Mouse (Mus musculus) cerebellum, postnatal 4 days (tissue): ENCODE measurements around the gene Alk.
"Not testable (repeated sequence)": the region's sequence is repeated elsewhere in the genome, so short reads cannot be mapped to it uniquely, and the experiment has no call there.

ENCODE experiments used
- DNase-seq, 2 experiments: peaks; one replicate each; pipeline ENCODE4 v3.0.0; 2022; ENCODE audit warnings: low spot score in 2 of 2, mixed read lengths in 1 of 2

Alk gene

GRCm38 (mm10) chr17:72528481-72528880 lies 75.9 kb downstream of the Alk start:
- DNase-seq = no peak

- no peak for DNase-seq
These were observed 76.9 kb downstream of the Alk start for GRCm38 (mm10) chr17:72527481-72527880.

- DNase-seq = no peak
These were observed 78.1 kb downstream of the Alk start for GRCm38 (mm10) chr17:72526356-72526755.

GRCm38 (mm10) chr17:72524839-72525238 lies 79.6 kb downstream of the Alk start:
- DNase-seq = no peak

GRCm38 (mm10) chr17:72523006-72523405 lies 81.4 kb downstream of the Alk start:
- no peak for DNase-seq

GRCm38 (mm10) chr17:72522381-72522780 lies 82.0 kb downstream of the Alk start:
- DNase-seq = peak; percentile 42 to 69

- peak in 1 of 2 experiments; percentile 19 for DNase-seq
These were observed 83.1 kb downstream of the Alk start for GRCm38 (mm10) chr17:72521353-72521752.

- DNase-seq = peak in 1 of 2 experiments; percentile 17
These were observed 93.7 kb downstream of the Alk start for GRCm38 (mm10) chr17:72510746-72511145.

GRCm38 (mm10) chr17:72508678-72509394 lies 95.6 kb downstream of the Alk start:
- DNase-seq = no peak

- DNase-seq = no peak
These were observed 99.2 kb downstream of the Alk start for GRCm38 (mm10) chr17:72505213-72505612.

- DNase-seq = no peak
These were observed 99.8 kb downstream of the Alk start for GRCm38 (mm10) chr17:72504581-72504980.

- DNase-seq = no peak
These were observed 109.0 kb downstream of the Alk start for GRCm38 (mm10) chr17:72495395-72495794.

- DNase-seq = no peak
These were observed 118.8 kb downstream of the Alk start for GRCm38 (mm10) chr17:72485623-72486022.

- not testable (repeated sequence) for DNase-seq
These were observed 125.2 kb downstream of the Alk start for GRCm38 (mm10) chr17:72479260-72479659.

- DNase-seq = no peak
These were observed 126.5 kb downstream of the Alk start for GRCm38 (mm10) chr17:72477889-72478405.

- no peak for DNase-seq
These were observed 127.5 kb downstream of the Alk start for GRCm38 (mm10) chr17:72476956-72477355.

GRCm38 (mm10) chr17:72474166-72474565 lies 130.3 kb downstream of the Alk start:
- DNase-seq = no peak

GRCm38 (mm10) chr17:72448477-72448876 lies 155.9 kb downstream of the Alk start:
- peak in 1 of 2 experiments; percentile 5 for DNase-seq

GRCm38 (mm10) chr17:72445204-72446177 lies 158.9 kb downstream of the Alk start:
- DNase-seq = no peak

GRCm38 (mm10) chr17:72417451-72417850 lies 187.0 kb downstream of the Alk start:
- DNase-seq = no peak

- DNase-seq = no peak
These were observed 189.8 kb downstream of the Alk start for GRCm38 (mm10) chr17:72414676-72415075.

GRCm38 (mm10) chr17:72404813-72405212 lies 199.6 kb downstream of the Alk start:
- no peak for DNase-seq
